Mouse (Mus musculus): ENCODE data around the gene Klhdc1. TPM values are rescaled to one million over a fixed set of nuclear protein-coding genes. Genes with fewer than 3 reads are reported as not detected.

The Klhdc1 gene
- total and polyA plus RNA-seq, 3 experiments = 6.4 to 8.2 (median 7.2) TPM

DNA sequence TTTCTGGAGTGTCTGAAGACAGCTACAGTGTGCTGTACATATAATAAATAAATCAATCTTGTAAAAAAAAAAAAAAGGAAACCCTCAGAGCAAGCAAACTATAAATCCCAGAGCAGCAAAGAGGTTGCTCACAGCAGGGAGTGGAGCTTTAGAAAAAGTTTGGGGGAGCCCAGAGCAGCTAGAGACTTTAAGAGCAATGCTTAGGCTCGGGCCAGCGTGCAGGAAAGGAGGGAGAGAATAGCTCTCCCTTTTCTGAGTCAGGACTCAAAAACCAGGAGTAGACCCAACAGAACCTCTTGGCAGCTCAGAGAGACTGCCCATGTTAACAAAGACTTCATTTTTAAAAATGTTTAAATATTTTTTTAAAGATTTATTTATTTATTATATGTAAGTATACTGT lies 28.0 kb downstream of the Klhdc1 start:
- Histone ChIP-seq H3K9ac (ENCODE audit: insufficient read depth, low read depth) (no peak overlapping the region), H3K4me1 (ENCODE audit: control insufficient read depth in 1 of 2, insufficient read depth in 2 of 2) (no peaks in the 10 kb centered on the region), H3K4me2 (ENCODE audit: insufficient read depth, low read depth, poor library complexity, severe bottlenecking) (no peak overlapping the region), H3K9me3 (replicated peaks; ENCODE audit: low read length) (no peaks in the 10 kb centered on the region), H3K27ac (ENCODE audit: insufficient read depth, low read depth) (no peak overlapping the region), H3K27me3 (replicated peaks) (no peaks in the 10 kb centered on the region), H3K36me3 (replicated peaks in 1 of 2; ENCODE audit: control insufficient read depth in 1 of 2, insufficient read depth in 1 of 2, low read length in 1 of 2) (peaks cover 0 to 4% of the 10 kb centered on the region in 2 experiments), H3K79me2 (replicated peaks; ENCODE audit: control insufficient read depth, extremely low read depth, insufficient read depth, poor library complexity, severe bottlenecking) (no peaks in the 10 kb centered on the region), H3K4me3 (replicated peaks in 1 of 3; ENCODE audit: low read depth in 2 of 3, low read length in 2 of 3, poor library complexity in 1 of 3) (no peak overlapping the region)
- no peak for TF ChIP-seq CHD1 (IDR thresholded peaks at IDR 0.05; ENCODE audit: low read depth, low read length)
- TF ChIP-seq GABPA (IDR thresholded peaks at IDR 0.05; ENCODE audit: insufficient replicate concordance, low read depth, low read length) = no peak
- no peak for TF ChIP-seq ZNF384 (IDR thresholded peaks at IDR 0.05; ENCODE audit: low read depth, low read length)
- TF ChIP-seq RAD21 (IDR thresholded peaks at IDR 0.05; ENCODE audit: low read depth, low read length) = no peak
- no peak for DNase-seq (ENCODE audit: extremely low read depth)
- in situ Hi-C loops (cut with MboI; ENCODE audit: low pct_ligation_motif_present, low pct_unique_long_range_greater_than_20kb, low sequenced_read_pairs) (no loop called here), dilution Hi-C loops (cut with MboI; ENCODE audit: extremely low pct_ligation_motif_present, extremely low pct_unique_long_range_greater_than_20kb, low sequenced_read_pairs) (no loop called here)

DNA sequence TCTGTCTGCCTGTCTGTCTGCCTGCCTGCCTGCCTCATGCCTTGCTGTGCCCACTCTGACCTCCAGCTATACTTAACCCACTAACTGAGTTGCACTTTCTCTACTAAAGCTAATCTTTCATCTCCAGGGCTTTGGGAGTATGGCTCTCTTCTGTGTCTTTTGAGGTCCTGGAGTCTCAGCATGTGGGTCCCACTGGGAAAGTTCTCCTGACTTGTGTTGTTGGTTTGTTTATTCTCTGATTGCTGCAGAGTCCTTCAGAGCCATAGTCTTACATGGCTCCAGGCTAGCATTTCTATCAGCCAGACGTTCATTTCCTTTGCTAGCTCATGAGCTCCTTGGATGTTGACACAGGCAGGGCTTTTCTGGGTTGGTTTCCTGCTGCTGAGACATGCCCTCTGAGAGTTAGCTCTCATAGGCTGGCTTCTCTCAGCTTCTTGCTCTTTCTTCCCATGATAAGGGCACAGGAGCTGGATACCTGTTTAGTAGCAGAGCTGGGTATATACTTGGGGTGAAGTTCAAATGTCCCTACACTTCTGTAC lies 39.0 kb downstream of the Klhdc1 start:
- no peak for TF ChIP-seq PAX5 (IDR thresholded peaks at IDR 0.05; ENCODE audit: low read length)
- no peak for TF ChIP-seq ETS1 (conservative IDR thresholded peaks at IDR 0.05; ENCODE audit: low read depth, low read length)
- H3K4me3 ChIP-seq (replicated peaks in 1 of 3; ENCODE audit: low read depth in 2 of 3, low read length in 2 of 3, poor library complexity in 1 of 3) = no peak overlapping the region
- in situ Hi-C loops (cut with MboI; ENCODE audit: low pct_ligation_motif_present, low pct_unique_long_range_greater_than_20kb, low sequenced_read_pairs) (no loop called here), dilution Hi-C loops (cut with MboI; ENCODE audit: extremely low pct_ligation_motif_present, extremely low pct_unique_long_range_greater_than_20kb, low sequenced_read_pairs) (no loop called here)
- no peaks in the 10 kb centered on the region for H3K27me3 ChIP-seq (replicated peaks)
- H3K27ac ChIP-seq (ENCODE audit: insufficient read depth, low read depth) = no peak overlapping the region
- no peaks in the 10 kb centered on the region for H3K9me3 ChIP-seq (replicated peaks; ENCODE audit: low read length)
- H3K4me1 ChIP-seq (ENCODE audit: control insufficient read depth in 1 of 2, insufficient read depth in 2 of 2) = peaks cover 3 to 7% of the 10 kb centered on the region in 2 experiments; a peak in 2 of 4 replicates
- no peaks in the 10 kb centered on the region for H3K79me2 ChIP-seq (replicated peaks; ENCODE audit: control insufficient read depth, extremely low read depth, insufficient read depth, poor library complexity, severe bottlenecking)
- no peak for DNase-seq (ENCODE audit: extremely low read depth)
- peaks cover 0 to 4% of the 10 kb centered on the region in 2 experiments for H3K36me3 ChIP-seq (replicated peaks in 1 of 2; ENCODE audit: control insufficient read depth in 1 of 2, insufficient read depth in 1 of 2, low read length in 1 of 2)
- no peak overlapping the region for H3K4me2 ChIP-seq (ENCODE audit: insufficient read depth, low read depth, poor library complexity, severe bottlenecking)
- H3K9ac ChIP-seq (ENCODE audit: insufficient read depth, low read depth) = no peak overlapping the region

DNA sequence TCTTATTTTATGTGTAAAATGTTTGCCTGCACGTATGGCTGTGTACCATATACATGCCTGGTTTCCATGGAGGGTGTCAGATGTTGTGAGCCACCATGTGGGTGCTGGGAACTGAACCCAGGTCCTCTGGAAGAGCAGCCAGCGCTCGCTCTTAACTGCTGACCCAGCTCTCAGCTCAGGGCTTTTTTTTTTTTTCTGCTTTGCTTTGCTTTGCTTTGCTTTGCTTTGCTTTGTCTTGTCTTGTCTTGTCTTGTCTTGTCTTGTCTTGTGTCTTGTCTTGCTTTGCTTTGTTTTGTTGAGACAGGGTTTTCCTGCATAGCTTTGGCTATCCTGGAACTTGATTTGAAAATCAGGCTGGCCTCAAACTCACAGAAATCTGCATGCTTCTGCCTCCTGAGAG lies 39.9 kb downstream of the Klhdc1 start:
- Histone ChIP-seq H3K36me3 (replicated peaks in 1 of 2; ENCODE audit: control insufficient read depth in 1 of 2, insufficient read depth in 1 of 2, low read length in 1 of 2) (peaks cover 0 to 3% of the 10 kb centered on the region in 2 experiments), H3K4me2 (ENCODE audit: insufficient read depth, low read depth, poor library complexity, severe bottlenecking) (no peak overlapping the region), H3K9me3 (replicated peaks; ENCODE audit: low read length) (no peaks in the 10 kb centered on the region), H3K27ac (ENCODE audit: insufficient read depth, low read depth) (no peak overlapping the region), H3K9ac (ENCODE audit: insufficient read depth, low read depth) (no peak overlapping the region), H3K27me3 (replicated peaks) (no peaks in the 10 kb centered on the region), H3K4me1 (ENCODE audit: control insufficient read depth in 1 of 2, insufficient read depth in 2 of 2) (peaks cover 0 to 3% of the 10 kb centered on the region in 2 experiments; a peak in 1 of 4 replicates), H3K79me2 (replicated peaks; ENCODE audit: control insufficient read depth, extremely low read depth, insufficient read depth, poor library complexity, severe bottlenecking) (no peaks in the 10 kb centered on the region), H3K4me3 (replicated peaks in 1 of 3; ENCODE audit: low read depth in 2 of 3, low read length in 2 of 3, poor library complexity in 1 of 3) (no peak overlapping the region)
- in situ Hi-C loops (cut with MboI; ENCODE audit: low pct_ligation_motif_present, low pct_unique_long_range_greater_than_20kb, low sequenced_read_pairs) = no loop called here
- no peak for DNase-seq (ENCODE audit: extremely low read depth)
- dilution Hi-C loops (cut with MboI; ENCODE audit: extremely low pct_ligation_motif_present, extremely low pct_unique_long_range_greater_than_20kb, low sequenced_read_pairs) = no loop called here
- TF ChIP-seq USF2 (conservative IDR thresholded peaks at IDR 0.05; ENCODE audit: low read depth, low read length) (no peak), UBTF (IDR thresholded peaks at IDR 0.05; ENCODE audit: low read depth, low read length) (no peak), ZNF384 (IDR thresholded peaks at IDR 0.05; ENCODE audit: low read depth, low read length) (no peak), ETS1 (conservative IDR thresholded peaks at IDR 0.05; ENCODE audit: low read depth, low read length) (no peak), POLR2AphosphoS2 (IDR thresholded peaks at IDR 0.05; ENCODE audit: low read depth, low read length) (no peak), CHD2 (IDR thresholded peaks at IDR 0.05; ENCODE audit: low read length) (no peak), RAD21 (IDR thresholded peaks at IDR 0.05; ENCODE audit: low read depth, low read length) (no peak), CTCF (conservative IDR thresholded peaks at IDR 0.05 in 1 of 2, IDR thresholded peaks at IDR 0.05 in 1 of 2; ENCODE audit: low read depth in 2 of 2, low read length in 2 of 2) (no peak), EP300 (IDR thresholded peaks at IDR 0.05; ENCODE audit: low read length) (no peak), PAX5 (IDR thresholded peaks at IDR 0.05; ENCODE audit: low read length) (no peak), GABPA (IDR thresholded peaks at IDR 0.05; ENCODE audit: insufficient replicate concordance, low read depth, low read length) (no peak), SIN3A (IDR thresholded peaks at IDR 0.05; ENCODE audit: low read length) (no peak), NELFE (IDR thresholded peaks at IDR 0.05; ENCODE audit: low read depth, low read length) (no peak), IRF4 (IDR thresholded peaks at IDR 0.05; ENCODE audit: low read depth, low read length) (no peak), MAX (IDR thresholded peaks at IDR 0.05; ENCODE audit: low read length) (no peak), JUND (conservative IDR thresholded peaks at IDR 0.05; ENCODE audit: low read depth, low read length) (no peak), HCFC1 (IDR thresholded peaks at IDR 0.05; ENCODE audit: low read depth, low read length) (no peak), ZMIZ1 (IDR thresholded peaks at IDR 0.05; ENCODE audit: low read depth, low read length) (no peak)
